Mouse (Mus musculus) heart, adult 2 months (tissue): Measurements from ENCODE around the gene Mdga2. TPM values are rescaled to one million over a fixed set of nuclear protein-coding genes. Genes with fewer than 3 reads are reported as not detected.

ENCODE experiments used
- DNase-seq, 2 experiments: peaks; one replicate each; pipeline ENCODE4 v3.0.0; 2021
- H3K27ac ChIP-seq: fragments of 200-600 bp; 2 replicates; pipeline ENCODE4 v1.8.1; 2022
- H3K27me3 ChIP-seq: fragments of 200-500 bp; 2 replicates; pipeline ENCODE4 v1.6.1; 2012; ENCODE audit warnings: mild to moderate bottlenecking, low read length, inconsistent platforms, mixed read lengths; ENCODE audit not compliant: control insufficient read depth, insufficient read depth
- H3K36me3 ChIP-seq: fragments of 200-500 bp; 2 replicates; pipeline ENCODE4 v1.6.1; 2012; ENCODE audit warnings: low read length, inconsistent platforms; ENCODE audit not compliant: control insufficient read depth, insufficient read depth
- H3K4me1 ChIP-seq: fragments of 200-500 bp; 2 replicates; pipeline ENCODE4 v1.6.1; 2011; ENCODE audit warnings: low read length; ENCODE audit not compliant: control insufficient read depth, insufficient read depth
- H3K4me3 ChIP-seq: fragments of 200-600 bp; 2 replicates; pipeline ENCODE4 v1.8.1; 2022
- H3K79me2 ChIP-seq: fragments of 200-500 bp; replicated peaks from 2 replicates; pipeline ENCODE4 v1.6.1; 2012; ENCODE audit warnings: mild to moderate bottlenecking, inconsistent platforms, low read length, moderate library complexity, mixed read lengths; ENCODE audit not compliant: control insufficient read depth, insufficient read depth
- H3K9ac ChIP-seq: fragments of 200-500 bp; 2 replicates; pipeline ENCODE4 v1.6.1; 2012; ENCODE audit warnings: low read depth, mild to moderate bottlenecking, control low read depth, inconsistent platforms, low read length, mixed read lengths
- CTCF ChIP-seq: fragments of 200-600 bp; IDR thresholded peaks from 2 replicates; pipeline ENCODE4 v1.8.1; 2022; ENCODE audit warnings: antibody characterized with exemption, mild to moderate bottlenecking, moderate library complexity
- EP300 ChIP-seq: fragments of 200-500 bp; IDR thresholded peaks from 2 replicates; pipeline ENCODE4 v1.6.1; 2011; ENCODE audit warnings: low read depth, low read length, control low read depth; ENCODE audit not compliant: insufficient read depth
- POLR2A ChIP-seq: fragments of 200-500 bp; IDR thresholded peaks from 2 replicates; pipeline ENCODE4 v1.6.1; 2011; ENCODE audit warnings: mild to moderate bottlenecking, low read depth, low read length, control low read depth; ENCODE audit not compliant: insufficient read depth
- WGBS: fragments of 180-500 bp; shearing (Covaris S2); methylation state at CpG from one replicate; pipeline ENCODE4 v1.1.7; 2018; 5-methylcytosine and 5-hydroxymethylcytosine counted together
- intact Hi-C: fragments of 180-260 bp; cut with DNase I; formaldehyde crosslinking; loops from one replicate; pipeline ENCODE4 v1.15.1; 2025
- polyA plus RNA-seq: library from polyadenylated mRNA; depleted of rRNA; stranded (reverse); fragments of >200 nt; gene quantifications from 2 replicates; pipeline ENCODE4 v1.2.3, GENCODE M21; 2012
- total RNA-seq, 2 experiments: library from RNA; stranded (reverse); gene quantifications; 2 replicates each; pipeline ENCODE4 v1.2.3; 2021

Mdga2 gene
- total and polyA plus RNA-seq, 3 experiments: 0.37 to 0.52 (median 0.52) TPM

DNA sequence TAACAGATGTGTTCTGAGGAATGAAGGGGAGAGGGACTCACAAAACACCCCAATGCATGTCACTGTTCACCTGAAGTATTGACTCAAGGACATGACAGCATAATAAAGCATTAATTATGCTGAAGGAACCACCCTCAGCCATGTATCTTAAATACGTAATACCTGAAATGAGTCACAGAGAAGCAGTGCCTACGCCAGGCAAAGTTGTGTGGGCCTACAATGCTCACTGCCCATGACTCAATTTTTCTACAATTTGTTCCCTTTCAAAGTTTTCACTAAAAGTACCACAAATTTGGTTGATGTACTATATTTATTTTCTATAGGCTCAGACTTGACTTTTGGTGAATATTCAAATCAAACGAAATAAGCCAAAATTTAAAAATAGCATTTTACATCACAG lies 80.7 kb downstream of the Mdga2 start:
- Histone ChIP-seq H3K79me2 (no peaks in the 10 kb centered on the region), H3K27me3 (no peaks in the 10 kb centered on the region), H3K36me3 (no peaks in the 10 kb centered on the region), H3K27ac (no peak overlapping the region), H3K4me3 (no peak overlapping the region), H3K9ac (no peak overlapping the region), H3K4me1 (no peaks in the 10 kb centered on the region)
- no peak for TF ChIP-seq EP300
- no peak for TF ChIP-seq POLR2A
- no peak for TF ChIP-seq CTCF
- no peak for DNase-seq
- 75% methylated on average over 3 of the region's 3 CpGs for WGBS
- intact Hi-C loops: no loop called here

DNA sequence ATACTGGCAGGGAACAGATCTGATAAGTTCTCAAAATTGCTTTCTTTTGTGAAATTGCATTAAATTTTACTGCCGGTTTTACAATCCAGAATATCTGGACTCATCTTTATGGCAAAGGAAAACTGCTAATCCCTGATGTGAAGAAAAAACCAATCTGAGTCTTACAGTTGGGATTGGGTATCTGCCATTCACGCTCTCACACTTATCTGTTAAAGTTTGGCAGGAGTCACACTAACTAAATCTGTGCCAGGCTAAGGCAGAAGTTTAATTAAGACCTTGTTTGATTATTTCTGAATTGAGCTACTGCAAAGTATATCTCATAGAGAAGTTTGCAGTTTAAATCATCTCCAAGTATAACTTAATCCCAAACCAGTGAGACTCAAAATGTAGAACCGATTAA lies 82.2 kb downstream of the Mdga2 start:
- Histone ChIP-seq H3K9ac (no peak overlapping the region), H3K36me3 (no peaks in the 10 kb centered on the region), H3K4me1 (no peaks in the 10 kb centered on the region), H3K4me3 (no peak overlapping the region), H3K27me3 (no peaks in the 10 kb centered on the region), H3K79me2 (no peaks in the 10 kb centered on the region), H3K27ac (no peak overlapping the region)
- 60% methylated on average over 3 of the region's 3 CpGs for WGBS
- TF ChIP-seq CTCF: no peak
- no peak for TF ChIP-seq EP300
- no peak for TF ChIP-seq POLR2A
- DNase-seq: no peak
- intact Hi-C loops: no loop called here

DNA sequence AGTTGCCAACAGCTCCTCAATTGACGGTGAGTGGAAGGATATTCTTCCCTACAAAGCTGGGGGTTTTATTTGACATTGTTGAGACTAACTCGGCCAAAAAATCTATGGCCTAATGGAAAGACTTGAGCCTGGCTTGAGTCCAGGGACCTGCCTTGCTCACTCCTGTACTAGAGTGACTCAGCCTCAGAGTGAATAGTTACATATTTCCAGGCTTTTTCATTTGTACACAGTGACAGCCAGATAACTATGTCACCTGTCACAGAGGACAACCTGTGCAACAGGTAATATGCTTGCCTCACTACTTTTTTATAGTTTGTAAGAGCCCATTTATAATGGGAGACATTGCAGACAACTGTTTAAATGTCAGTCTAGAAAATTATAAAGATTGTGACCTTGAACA lies 94.9 kb downstream of the Mdga2 start:
- H3K4me1 ChIP-seq: no peaks in the 10 kb centered on the region
- no peaks in the 10 kb centered on the region for H3K36me3 ChIP-seq
- no peak for DNase-seq
- TF ChIP-seq EP300 (no peak), POLR2A (no peak), CTCF (no peak)
- no peak overlapping the region for H3K27ac ChIP-seq
- intact Hi-C loops: no loop called here
- no peak overlapping the region for H3K4me3 ChIP-seq
- no peaks in the 10 kb centered on the region for H3K79me2 ChIP-seq
- 60% methylated on average over 2 of the region's 2 CpGs for WGBS
- H3K27me3 ChIP-seq: no peaks in the 10 kb centered on the region
- H3K9ac ChIP-seq: no peak overlapping the region

DNA sequence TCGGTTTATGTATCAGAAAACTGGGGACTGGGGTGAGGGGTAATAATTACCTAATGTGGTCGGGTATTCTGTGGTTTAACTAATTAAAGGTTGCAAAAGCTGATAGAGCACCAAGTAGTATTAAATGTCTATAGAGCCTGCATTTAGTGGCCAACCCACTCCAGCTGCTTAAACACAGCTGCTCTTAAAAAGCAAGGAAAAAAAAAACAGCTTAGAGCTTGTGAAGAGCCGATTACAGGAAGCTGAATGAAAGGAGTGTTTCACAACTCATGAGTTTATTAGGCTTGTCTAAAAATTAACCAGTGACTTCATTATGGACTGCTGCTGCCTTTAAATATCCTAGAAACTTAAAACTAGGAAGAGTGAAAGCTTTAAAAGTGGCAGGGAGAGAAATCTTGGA lies 98.5 kb downstream of the Mdga2 start:
- H3K9ac ChIP-seq: no peak overlapping the region
- no peaks in the 10 kb centered on the region for H3K27me3 ChIP-seq
- H3K79me2 ChIP-seq: no peaks in the 10 kb centered on the region
- no peak for DNase-seq
- intact Hi-C loops: no loop called here
- no peaks in the 10 kb centered on the region for H3K36me3 ChIP-seq
- H3K27ac ChIP-seq: no peak overlapping the region
- TF ChIP-seq EP300: no peak
- WGBS: 46% methylated on average over 3 of the region's 3 CpGs
- H3K4me3 ChIP-seq: no peak overlapping the region
- no peaks in the 10 kb centered on the region for H3K4me1 ChIP-seq

DNA sequence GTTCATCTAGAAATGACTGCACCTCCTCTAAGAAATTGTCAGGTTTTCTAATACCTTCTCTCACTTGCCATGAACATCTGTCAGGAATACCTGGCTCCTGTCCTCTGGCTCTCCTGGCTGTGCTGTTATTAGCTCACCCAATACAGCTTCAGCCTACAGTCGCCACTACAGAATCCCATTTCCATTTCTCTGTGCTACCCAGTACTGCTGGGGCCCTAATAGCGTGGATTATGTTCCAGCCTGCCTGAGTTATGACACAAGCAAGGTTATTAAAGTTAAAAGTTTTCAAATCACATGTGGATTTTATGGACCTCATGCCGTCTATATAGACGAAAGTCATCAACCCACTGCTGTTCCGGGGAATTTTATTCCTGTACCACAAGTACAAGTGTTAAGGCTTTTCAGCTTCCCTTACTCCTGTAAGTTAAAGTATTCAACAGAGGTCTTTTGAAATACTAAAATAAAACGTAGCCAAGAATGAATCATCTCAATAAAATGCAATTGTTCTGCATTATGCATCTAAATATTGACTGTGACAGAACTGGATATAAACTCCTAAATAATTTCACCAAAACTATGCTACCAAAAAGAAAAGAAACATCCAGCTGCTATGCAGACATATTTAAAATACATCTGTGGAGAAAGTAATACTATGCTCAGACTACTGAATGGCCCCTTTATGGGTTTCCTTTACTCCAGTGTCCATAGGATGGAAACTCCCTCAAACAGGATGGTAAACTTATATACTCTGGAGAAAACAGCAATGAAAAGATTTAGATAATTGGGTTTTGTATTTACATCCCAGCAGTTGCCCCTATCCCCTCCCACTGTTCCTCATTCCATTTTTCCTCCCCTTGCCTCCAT lies 103.5 kb downstream of the Mdga2 start:
- Histone ChIP-seq H3K79me2 (no peaks in the 10 kb centered on the region), H3K36me3 (no peaks in the 10 kb centered on the region), H3K9ac (no peak overlapping the region), H3K27me3 (no peaks in the 10 kb centered on the region), H3K4me1 (no peaks in the 10 kb centered on the region), H3K4me3 (no peak overlapping the region), H3K27ac (no peak overlapping the region)
- intact Hi-C loops: no loop called here
- 73% methylated on average over 6 of the region's 6 CpGs for WGBS
- no peak for TF ChIP-seq CTCF
- TF ChIP-seq EP300: no peak
- TF ChIP-seq POLR2A: no peak
- no peak for DNase-seq

DNA sequence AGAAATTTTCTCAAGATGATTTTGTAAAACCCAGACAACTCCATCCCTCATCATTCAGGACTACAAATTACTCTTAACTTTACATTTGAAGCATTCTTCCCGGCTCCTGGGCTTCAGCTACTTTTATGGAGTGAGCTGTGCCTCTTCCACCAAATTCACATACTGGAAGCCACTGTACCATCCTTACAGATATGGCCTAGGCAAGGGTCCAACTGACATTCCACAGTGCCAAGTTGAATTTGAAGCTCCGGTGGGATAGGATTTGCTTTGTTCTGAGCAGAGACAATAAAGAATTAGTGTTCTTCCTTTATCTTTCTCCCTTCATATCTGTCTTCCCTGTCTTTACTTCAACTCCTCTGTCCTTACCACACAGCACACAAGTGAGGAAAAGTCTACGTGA lies 118.2 kb downstream of the Mdga2 start:
- no peak for DNase-seq
- Histone ChIP-seq H3K79me2 (no peaks in the 10 kb centered on the region), H3K27ac (no peak overlapping the region), H3K27me3 (no peaks in the 10 kb centered on the region), H3K36me3 (no peaks in the 10 kb centered on the region), H3K4me1 (no peaks in the 10 kb centered on the region), H3K4me3 (no peak overlapping the region), H3K9ac (no peak overlapping the region)
- 60% methylated on average over 3 of the region's 3 CpGs for WGBS
- no peak for TF ChIP-seq CTCF
- TF ChIP-seq POLR2A: no peak
- TF ChIP-seq EP300: no peak
- intact Hi-C loops: no loop called here
